Mouse (Mus musculus): ENCODE measurements around the gene Bicra.

- TF ChIP-seq EP300 (IDR thresholded peaks at IDR 0.05; ENCODE audit: low read depth) = no peak
- no peak for TF ChIP-seq CTCF (IDR thresholded peaks at IDR 0.05; ENCODE audit: low read depth)
Measured at GRCm38 (mm10) chr7:15945211-15945610, 102.5 kb downstream of the Bicra start.

Measured in liver, embryonic 14.5 days (tissue).